Mouse (Mus musculus): ENCODE measurements around the gene Dlg2.

The Dlg2 gene

DNA sequence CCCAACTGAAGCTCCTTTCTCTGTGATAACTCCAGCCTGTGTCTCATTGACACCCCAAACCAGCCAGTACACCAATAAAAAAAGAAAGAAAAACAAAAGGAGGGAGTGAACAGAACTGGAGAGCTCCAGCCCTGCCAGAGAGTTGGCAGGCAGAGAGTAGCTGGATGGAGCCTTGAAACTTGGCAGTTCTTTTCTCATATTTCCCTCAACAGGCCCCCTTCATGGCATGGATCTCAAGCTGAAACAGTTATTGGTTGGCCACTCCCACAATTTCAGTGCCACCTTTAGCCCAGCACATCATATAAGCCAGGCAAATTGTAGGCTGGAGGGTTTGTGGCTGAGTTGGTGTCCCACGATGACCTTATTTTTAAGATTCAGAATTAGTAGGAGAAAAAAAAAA lies 2015.8 kb downstream of the Dlg2 start:
- no peak for DNase-seq

DNA sequence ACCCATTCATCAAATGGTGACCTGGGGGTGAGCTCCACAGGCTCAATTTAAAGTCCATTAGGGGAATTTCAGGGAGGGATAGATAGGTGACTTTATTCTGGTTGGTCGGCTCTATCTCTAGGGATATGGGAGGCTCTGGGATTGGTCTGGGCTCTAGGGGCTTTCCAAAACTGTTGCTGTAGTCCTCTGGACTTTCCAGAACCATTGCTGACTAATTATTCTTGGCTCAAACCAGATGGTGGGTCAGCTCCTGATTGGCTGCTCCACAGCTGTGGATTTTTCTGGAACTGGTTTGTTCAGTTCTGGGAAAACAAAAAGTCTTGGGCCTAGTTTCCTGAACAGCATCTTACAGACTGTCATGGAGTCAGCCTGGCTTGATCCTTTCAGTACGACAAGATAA lies 2017.0 kb downstream of the Dlg2 start:
- no peak for DNase-seq

Data from cerebellum, postnatal 36 days (tissue).